Mouse (Mus musculus) thymus, adult 2 months (tissue): Measurements from ENCODE around the gene Chd6.

Experiments
- CTCF ChIP-seq: fragments of 200-500 bp; IDR thresholded peaks from 2 replicates; pipeline ENCODE4 v1.5.1; 2012; ENCODE audit warnings: mild to moderate bottlenecking, control low read depth, low read length, moderate library complexity, borderline replicate concordance; ENCODE audit not compliant: control insufficient read depth, poor library complexity, insufficient read depth; ENCODE audit errors: extremely low read depth
- POLR2A ChIP-seq: fragments of 200-500 bp; IDR thresholded peaks from 2 replicates; pipeline ENCODE4 v1.6.1; 2012; ENCODE audit warnings: mild to moderate bottlenecking, low read length, control low read depth, moderate library complexity; ENCODE audit not compliant: control insufficient read depth, poor library complexity, insufficient read depth; ENCODE audit errors: extremely low read depth

DNA sequence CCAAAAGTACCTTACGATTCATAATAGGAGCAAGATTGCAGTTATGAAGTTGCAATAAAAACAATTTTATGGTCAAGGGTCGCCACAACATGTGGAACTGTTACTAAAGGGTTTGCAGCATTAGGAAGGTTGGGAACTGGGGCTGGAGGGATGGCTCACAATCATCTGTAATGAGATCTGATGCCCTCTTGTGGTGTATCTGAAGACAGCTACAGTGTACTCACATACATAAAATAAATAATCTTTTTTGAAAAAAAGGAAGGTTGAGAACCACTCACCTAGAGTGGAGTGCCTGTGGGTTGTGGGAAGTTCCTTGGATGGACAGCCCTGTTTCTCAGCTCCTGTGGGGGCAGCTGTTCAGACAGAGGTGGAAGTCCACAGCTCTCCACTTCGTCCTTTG, 166.4 kb downstream of the Chd6 start:
- TF ChIP-seq POLR2A: no peak
- no peak for TF ChIP-seq CTCF
